Mouse (Mus musculus) layer of hippocampus, adult 8-10 months (tissue): ENCODE measurements at regions not wholly inside any gene's neighbourhood (a gene's known extent, or its start where the extent isn't known, plus 50 kb on each side); places are given as distances from the start of the nearest gene placed in this dataset.

ENCODE experiments used
- DNase-seq, 2 experiments: peaks; one replicate each; pipeline ENCODE4 v3.0.0; 2022; ENCODE audit warnings: low spot score in 2 of 2

DNA sequence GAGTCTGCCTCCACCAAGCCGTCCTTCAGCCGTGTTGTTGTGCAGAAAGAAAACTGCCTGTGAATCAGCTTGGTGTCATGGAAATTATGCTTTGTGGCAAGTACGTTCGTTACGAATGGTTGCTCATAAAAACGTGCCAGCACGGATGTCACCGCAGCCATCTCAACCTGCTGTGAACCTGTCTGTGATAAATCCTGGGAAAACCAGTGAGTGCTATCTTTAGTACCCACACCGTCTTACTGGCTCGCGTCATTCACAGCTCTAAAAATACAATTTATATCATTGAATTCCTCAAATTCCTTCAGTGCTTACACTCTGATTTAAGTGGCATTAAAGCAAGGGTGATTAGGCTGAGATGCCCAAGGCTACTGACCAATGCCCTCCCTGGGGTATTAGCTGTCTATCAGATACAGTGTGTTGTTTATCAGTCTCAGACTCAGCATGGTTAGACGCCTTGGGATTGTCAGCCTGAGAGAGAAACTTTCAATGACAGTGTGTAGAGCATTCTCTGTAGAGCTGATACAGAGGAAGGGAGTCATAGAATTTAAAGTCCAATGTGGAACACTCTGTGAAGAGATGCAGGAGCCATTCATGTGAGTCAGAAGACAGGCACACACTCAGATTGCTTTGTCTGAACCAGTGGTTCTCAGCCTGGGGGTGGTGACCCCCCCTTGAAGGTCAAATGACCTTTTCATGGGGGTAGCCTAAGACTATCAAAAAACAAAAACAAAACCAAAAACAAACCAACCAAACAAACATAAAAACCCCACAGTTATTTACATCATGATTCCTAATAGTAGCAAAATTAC lies 96.2 kb upstream of the Myocd start:
- DNase-seq = no peak

DNA sequence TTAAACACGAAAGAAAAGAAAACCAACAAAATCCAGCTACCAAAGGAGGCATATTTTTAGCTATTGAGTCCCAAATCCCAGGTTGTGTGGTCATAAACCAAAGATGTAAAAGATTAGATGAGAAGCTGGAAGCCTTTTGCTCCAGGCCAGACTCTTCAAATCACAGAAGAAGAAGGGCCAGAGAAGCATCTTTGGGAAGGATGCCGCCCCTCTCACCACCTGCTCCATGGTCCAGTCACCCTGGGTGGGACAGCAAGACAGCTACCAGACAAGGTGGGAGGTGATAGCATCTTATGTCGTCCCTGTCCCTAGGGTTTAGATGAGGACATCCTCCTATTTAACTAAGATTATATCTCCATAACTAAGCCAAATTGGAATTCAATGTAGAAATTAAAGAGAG lies 95.1 kb upstream of the Myocd start:
- no peak for DNase-seq

DNA sequence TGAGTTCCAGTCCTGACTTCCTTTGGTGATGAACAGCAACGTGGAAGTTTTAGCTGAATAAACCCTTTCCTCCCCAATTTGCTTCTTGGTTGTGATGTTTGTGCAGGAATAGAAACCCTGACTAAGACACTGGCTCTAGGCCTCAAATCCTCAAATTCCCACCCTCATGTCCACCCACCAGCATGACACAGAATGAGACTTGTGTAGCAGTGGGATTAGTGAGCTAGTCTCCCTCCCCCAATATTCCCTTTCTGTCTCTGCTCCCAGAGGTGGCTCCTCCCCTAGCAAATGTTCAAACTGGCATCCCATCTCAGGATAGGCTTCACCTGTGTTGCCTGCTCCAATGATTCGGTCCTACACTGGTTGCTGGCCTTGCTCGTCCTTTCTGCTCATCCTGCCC lies 94.1 kb upstream of the Myocd start:
- DNase-seq = no peak

DNA sequence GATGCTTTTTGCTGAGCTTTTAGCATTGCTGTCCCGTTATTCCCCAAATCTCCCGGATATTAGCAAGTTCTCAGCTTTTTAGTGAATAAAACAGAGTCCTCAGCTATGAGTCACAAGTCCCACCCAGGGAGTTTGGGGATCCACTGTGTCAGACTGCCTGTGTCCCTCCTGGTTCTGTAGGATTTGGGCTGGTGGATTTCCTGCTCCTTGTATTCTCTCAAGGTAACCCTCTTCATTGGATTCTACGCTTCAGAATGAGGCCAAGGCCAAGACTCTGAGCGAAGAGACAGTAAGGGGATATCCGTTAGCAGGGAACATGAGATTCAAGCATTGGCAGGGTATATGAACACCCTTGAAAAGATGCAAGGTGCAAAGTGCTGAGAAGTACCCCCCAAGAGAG lies 90.9 kb upstream of the Myocd start:
- DNase-seq = no peak

DNA sequence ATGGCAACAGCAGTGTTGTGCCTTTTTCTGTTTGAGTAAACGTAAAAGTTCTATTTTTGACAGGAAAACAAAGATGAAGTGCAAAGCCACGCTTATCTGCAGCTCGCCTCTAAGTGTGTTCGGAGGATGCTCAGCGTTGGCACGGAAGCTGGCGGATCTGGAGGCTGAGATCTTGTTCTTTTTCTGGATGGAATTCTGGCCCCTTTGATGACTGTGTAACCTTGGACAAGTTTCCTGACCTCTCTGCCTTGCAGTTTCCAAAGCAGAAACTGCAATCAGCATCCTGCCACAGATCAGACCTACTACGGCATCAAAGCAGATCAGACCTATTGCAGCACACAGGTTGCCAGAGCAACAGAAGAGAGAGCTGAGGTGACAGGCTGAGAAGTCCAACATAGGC lies 89.1 kb upstream of the Myocd start:
- DNase-seq = no peak

DNA sequence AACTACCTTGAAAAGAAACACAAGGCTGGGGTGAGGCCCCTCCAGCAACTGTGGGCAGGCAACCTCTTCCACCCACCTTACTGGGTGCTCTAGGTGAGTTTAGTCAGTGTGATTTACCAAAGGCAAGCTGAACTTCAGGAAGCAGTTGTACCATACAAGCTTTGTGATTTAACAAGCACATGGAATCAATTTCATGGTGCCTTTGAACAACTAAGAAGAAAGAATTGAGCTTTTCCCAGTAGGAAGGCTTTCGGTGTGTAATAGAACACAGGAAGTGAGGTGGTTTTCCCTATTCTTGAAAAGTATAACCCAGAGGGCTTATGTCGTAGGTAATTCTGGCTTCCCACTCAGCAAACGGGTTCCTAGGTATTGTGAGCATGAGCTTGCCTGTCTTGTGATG lies 82.7 kb upstream of the Myocd start:
- no peak for DNase-seq

DNA sequence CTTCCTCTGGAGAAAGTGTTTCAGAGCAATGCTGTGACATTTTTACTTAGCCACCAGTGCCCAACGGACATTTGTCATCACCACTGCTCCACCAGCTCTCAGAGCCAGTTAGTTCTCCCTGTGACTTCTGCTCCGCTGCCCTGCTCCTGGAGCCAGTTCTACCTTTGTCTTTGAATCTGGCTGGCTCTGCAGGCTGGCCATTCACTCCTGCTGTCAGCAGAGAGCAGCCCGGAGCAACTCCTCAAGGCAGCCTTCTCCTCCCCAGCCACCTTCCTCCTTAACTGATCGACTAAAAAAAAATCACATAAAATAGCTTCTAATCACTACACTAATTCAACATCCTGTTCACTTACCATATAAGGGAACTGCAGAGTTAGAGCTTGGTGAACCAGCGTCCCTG lies 79.2 kb upstream of the Myocd start:
- no peak for DNase-seq

DNA sequence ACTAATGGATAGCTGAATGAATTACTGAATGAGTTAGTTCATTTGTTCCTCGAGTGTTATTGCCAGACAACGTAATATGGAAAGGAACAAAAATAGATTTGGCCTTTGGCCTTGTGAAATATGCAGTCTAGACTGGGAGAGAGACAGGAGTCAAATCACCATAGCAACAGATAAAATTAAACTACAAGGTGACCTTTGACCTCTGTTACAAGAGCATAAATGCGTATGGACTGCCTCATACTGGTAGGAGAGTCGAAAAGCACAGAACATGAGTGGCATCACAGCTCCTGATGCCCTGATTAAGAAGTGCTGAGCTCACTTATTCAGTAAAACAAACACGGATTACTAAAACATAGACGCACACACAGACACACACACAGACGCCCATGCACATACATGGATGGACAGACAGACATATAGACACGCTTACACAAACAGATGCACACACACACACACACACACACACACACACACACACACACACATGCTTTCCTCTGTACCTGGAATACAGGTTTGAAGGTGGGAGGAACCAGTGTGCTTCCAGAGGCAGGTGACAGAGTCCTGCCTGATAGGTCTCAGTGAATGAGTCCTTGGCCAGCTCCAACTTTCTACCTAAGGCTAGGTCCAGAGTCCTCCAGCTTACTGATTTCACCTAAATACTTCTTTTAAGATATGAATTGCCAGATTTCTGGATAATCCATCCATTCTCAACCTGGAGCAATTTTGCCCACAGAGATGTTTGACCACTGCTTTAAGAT lies 72.1 kb upstream of the Myocd start:
- DNase-seq = no peak

DNA sequence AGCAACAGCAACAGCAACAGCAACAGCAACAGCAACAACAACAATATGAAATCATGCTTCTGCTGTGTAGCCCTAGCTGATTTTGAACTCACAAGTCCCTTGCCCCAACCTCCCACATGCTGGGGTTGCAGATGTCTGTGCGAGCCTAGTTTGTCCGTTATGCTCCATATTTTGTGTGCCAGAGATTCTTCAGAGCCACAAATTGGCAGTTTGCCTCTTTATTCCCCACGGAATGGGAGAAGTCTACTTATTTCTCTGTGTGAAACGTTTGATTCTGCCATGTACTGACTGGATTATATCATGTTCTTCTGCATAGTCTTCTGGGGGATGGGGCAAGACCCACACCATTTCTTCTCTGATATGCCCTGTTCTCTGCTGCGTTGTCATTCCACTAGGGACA lies 64.5 kb upstream of the Myocd start:
- DNase-seq = no peak

DNA sequence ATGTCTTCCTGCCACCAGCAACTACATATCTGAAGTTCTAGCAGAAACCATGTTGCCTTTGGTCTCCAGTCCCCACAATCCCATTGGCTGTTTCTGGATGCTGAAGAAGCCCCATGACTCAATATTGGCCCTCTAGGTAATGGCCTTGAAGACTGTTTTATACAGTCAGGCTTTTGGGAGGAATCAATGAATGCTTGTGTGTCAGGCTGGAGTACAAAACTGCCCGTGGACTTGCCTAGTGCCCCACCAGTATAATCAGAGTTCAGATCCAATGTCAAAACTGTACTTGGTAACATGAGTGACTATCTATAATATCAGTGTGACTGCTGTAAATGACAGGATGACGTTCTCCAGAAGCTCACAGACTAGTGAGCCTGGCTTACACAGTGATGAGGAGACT lies 63.3 kb upstream of the Myocd start:
- DNase-seq = no peak

DNA sequence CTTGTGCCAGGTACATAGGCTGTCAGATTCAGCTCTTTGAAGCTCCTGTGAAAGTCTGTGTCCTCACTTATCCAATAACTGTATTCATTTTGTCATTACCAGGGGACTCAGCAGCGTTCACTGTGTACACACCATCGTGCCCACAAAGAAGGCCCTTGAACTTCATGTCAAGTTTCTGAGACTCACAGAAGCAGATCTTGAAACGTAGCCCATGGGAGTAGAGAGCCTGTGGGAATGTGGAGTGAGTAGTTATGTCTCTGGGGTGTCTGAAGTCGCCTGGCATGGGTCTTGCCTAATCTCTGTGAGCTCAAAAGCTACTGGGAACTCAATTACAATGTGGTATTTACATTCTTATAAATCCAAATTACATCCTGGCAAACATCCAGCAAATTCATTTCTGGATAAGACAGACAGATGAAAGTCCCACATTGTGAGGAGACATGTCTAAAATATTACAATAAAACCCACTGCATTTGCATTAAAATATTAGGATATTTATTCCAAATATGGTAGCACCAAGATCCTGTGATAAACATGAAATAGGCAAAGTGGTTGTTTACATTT lies 53.2 kb upstream of the Myocd start:
- no peak for DNase-seq
